Mouse (Mus musculus) forebrain, embryonic 13.5 days (tissue): ENCODE results near the gene Secisbp2l. TPM values are rescaled to one million over a fixed set of nuclear protein-coding genes. Genes with fewer than 3 reads are reported as not detected.

Experiments used
- ATAC-seq: fragments of 200-750 bp; cut with Nextera tagmentation; 2 replicates; pipeline ENCODE4 v1.8.0; 2017
- H3K27ac ChIP-seq: fragments of 300-500 bp; sonication (generic); 2 replicates; pipeline ENCODE4 v1.5.1; 2015; ENCODE audit warnings: inconsistent platforms, mild to moderate bottlenecking, moderate library complexity
- H3K27me3 ChIP-seq: fragments of 300-500 bp; sonication (generic); 2 replicates; pipeline ENCODE4 v1.6.1; 2015; ENCODE audit warnings: mild to moderate bottlenecking, inconsistent platforms
- H3K36me3 ChIP-seq: fragments of 300-500 bp; sonication (generic); 2 replicates; pipeline ENCODE4 v1.6.1; 2015; ENCODE audit warnings: mild to moderate bottlenecking, inconsistent platforms; ENCODE audit not compliant: poor library complexity, severe bottlenecking
- H3K4me1 ChIP-seq: fragments of 300-500 bp; sonication (generic); 2 replicates; pipeline ENCODE4 v1.6.1; 2015; ENCODE audit warnings: inconsistent platforms
- H3K4me2 ChIP-seq: fragments of 300-500 bp; sonication (generic); 2 replicates; pipeline ENCODE4 v1.6.1; 2015; ENCODE audit warnings: inconsistent platforms, mild to moderate bottlenecking, moderate library complexity
- H3K4me3 ChIP-seq: fragments of 300-500 bp; sonication (generic); 2 replicates; pipeline ENCODE4 v1.5.1; 2015; ENCODE audit warnings: mild to moderate bottlenecking, inconsistent platforms
- H3K9ac ChIP-seq: fragments of 300-500 bp; sonication (generic); 2 replicates; pipeline ENCODE4 v1.6.1; 2015; ENCODE audit warnings: mild to moderate bottlenecking, inconsistent platforms
- H3K9me3 ChIP-seq: fragments of 300-500 bp; sonication (generic); replicated peaks from 2 replicates; pipeline ENCODE4 v1.6.1; 2016; ENCODE audit warnings: inconsistent platforms
- WGBS: fragments of 180-500 bp; shearing (Covaris S2); methylation state at CpG from one replicate; pipeline ENCODE4 v1.1.7; 2015; 5-methylcytosine and 5-hydroxymethylcytosine counted together
- polyA plus RNA-seq: library from polyadenylated mRNA; unstranded; fragments of >200 nt; fragmentation: Nextera tagmentation; extraction: Ambion mirVana; gene quantifications from 2 replicates; pipeline ENCODE4 v1.2.1, GENCODE M21; 2015

Secisbp2l gene
- polyA plus RNA-seq, 1 experiment from 2014 or later: 25.4 TPM

DNA sequence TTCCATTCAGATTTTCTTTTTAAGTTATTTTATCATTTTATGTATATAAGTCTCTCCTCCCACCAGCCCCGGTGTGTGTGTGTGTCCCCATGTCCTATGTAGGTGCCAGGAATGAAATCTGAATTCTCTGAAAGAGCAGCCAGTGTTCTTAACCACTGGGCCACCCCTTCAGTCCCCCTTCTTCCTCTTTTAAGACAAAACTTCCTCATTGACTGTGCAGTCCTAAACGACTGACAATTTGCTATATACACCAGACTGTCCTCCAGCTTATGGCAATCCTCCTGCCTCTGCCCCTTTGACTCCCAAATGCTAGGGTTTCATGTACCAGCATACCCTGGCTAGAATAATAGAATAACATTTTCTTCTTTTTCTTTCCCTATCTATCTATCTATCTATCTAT, 12.4 kb upstream of the Secisbp2l start:
- Histone ChIP-seq H3K9ac (no peak overlapping the region), H3K4me2 (no peak overlapping the region), H3K27ac (no peak overlapping the region), H3K4me1 (no peaks in the 10 kb centered on the region), H3K27me3 (no peaks in the 10 kb centered on the region), H3K36me3 (no peaks in the 10 kb centered on the region), H3K4me3 (no peak overlapping the region), H3K9me3 (no peaks in the 10 kb centered on the region)
- no peak for ATAC-seq
- 74% methylated on average over 2 of the region's 2 CpGs for WGBS

DNA sequence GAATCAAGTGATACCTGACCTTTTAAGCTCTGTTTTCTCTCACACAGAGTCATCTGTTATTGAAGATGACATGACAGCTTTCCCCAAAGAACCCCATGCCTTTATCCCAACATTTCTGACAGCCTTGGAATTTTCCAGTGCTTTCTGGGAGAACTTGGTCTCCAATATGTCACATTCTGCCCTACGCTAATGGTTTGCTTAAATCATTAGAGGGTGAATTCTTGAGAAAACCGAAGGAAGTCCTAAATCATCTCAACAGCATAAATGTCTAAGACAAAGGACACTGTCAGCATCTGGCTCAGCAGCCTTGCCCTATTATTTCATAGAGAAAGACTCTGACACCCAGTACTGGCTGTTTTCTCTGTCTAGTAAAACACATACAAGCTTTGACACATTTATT, 11.5 kb upstream of the Secisbp2l start:
- ATAC-seq: no peak
- H3K36me3 ChIP-seq: no peaks in the 10 kb centered on the region
- H3K4me3 ChIP-seq: no peak overlapping the region
- H3K4me1 ChIP-seq: no peaks in the 10 kb centered on the region
- no peaks in the 10 kb centered on the region for H3K27me3 ChIP-seq
- H3K9ac ChIP-seq: no peak overlapping the region
- no peaks in the 10 kb centered on the region for H3K9me3 ChIP-seq
- 91% methylated on average over 2 of the region's 2 CpGs for WGBS
- no peak overlapping the region for H3K4me2 ChIP-seq
- H3K27ac ChIP-seq: no peak overlapping the region

DNA sequence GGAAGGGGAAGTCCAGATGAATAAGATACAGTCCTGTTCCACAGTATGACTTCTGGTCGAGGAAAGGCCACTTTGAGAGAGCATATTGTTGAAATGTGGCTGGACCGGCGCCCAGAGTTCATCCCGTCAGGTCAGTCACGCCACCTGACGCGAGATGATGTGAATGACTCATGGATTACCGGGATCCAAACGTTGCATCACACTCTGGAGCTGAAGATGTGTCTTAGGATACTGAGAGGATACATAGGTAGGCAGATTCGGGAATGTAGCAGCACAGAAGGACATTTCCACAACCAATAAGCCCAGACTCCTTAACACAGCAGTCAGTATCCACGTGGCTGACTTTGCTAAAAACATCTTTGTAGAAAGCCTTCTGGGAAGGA, 10.2 kb upstream of the Secisbp2l start:
- WGBS: 89% methylated on average over 11 of the region's 11 CpGs
- H3K36me3 ChIP-seq: no peaks in the 10 kb centered on the region
- ATAC-seq: no peak
- no peak overlapping the region for H3K27ac ChIP-seq
- no peak overlapping the region for H3K4me2 ChIP-seq
- H3K9ac ChIP-seq: no peak overlapping the region
- no peak overlapping the region for H3K4me3 ChIP-seq
- H3K9me3 ChIP-seq: no peaks in the 10 kb centered on the region
- H3K27me3 ChIP-seq: no peaks in the 10 kb centered on the region
- no peaks in the 10 kb centered on the region for H3K4me1 ChIP-seq

DNA sequence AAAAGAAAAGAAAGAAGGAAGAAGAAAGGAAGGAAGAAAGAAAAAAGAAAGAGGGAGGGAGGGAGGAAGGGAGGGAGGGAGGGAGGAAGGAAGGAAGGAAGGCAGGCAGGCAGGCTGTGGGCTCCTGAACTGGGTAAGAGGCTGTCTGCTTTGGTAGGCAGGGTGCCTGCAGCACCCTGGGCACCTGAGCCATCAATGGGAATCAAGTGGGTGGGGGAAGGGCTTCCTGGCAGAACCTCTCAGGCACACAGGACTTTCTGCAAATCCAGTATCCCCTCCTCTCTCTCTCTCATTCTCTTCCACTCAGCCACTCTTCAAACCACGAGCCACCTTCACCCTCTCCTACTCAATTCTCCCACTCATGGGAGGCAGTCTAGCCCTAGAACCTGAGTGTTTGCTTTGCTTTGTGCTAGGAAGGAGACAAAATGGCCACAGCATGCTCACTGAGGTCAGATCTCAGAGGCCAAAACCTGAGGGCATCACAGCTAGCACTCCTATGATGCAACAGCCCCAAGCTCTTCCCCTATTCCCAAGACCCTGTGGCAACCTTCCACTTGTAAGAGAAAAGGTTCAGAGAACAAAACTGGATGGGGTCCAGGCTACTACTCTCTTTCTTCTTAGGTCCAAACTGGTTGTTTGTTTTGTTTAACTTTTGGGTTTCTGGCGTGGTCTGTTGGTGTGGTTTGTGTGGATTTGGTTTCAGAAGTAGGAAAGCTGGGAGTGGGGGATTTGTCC, 9.6 kb upstream of the Secisbp2l start:
- Histone ChIP-seq H3K27me3 (no peaks in the 10 kb centered on the region), H3K4me3 (no peak overlapping the region), H3K9me3 (no peaks in the 10 kb centered on the region), H3K27ac (no peak overlapping the region), H3K4me2 (no peak overlapping the region), H3K4me1 (no peaks in the 10 kb centered on the region), H3K36me3 (no peaks in the 10 kb centered on the region), H3K9ac (no peak overlapping the region)
- no peak for ATAC-seq
- WGBS: 71% methylated on average over 2 of the region's 2 CpGs

DNA sequence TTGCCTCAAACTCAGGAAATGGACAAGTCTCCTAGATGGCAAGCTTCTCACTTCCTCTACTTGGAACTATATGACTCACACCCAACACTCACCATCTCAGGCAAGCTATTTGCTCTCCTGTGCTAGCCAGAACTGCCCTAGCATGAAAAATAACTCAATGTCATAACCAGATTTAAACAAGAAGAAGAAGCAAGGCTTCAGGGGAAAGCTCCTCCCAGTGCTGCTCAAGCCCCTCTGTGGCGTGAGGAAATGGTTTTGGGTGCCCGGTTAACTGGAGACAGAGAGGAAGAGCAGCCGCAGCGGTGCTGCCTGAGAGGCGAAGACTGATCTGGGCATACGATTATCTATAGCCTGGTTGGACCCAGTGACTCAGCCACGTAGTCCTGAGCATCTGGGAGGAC, 8.8 kb upstream of the Secisbp2l start:
- no peak for ATAC-seq
- H3K4me1 ChIP-seq: no peaks in the 10 kb centered on the region
- 82% methylated on average over 7 of the region's 7 CpGs for WGBS

DNA sequence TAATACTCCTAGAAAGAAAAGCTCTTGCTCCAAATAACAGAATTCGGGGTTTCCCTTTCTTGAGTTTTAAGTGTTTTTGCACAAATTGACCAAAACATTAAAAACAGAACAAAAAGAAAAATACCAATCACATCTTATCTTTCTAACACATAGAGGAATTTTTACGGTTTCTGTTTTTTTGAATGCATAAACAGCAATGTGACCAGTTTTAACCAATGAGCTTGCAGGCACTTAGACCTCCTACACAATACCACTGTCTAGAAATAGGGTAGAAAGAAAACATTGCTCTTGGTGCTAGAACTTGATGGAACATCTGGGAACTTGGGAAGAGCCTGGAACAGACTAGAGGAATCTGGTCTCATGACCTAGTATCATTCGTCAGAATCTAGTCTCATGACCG, 7.6 kb upstream of the Secisbp2l start:
- no peaks in the 10 kb centered on the region for H3K4me1 ChIP-seq

More for the DNA sequence above, 8.8 kb upstream of the Secisbp2l start:
- Histone ChIP-seq H3K27ac (no peak overlapping the region), H3K9ac (no peak overlapping the region), H3K27me3 (no peaks in the 10 kb centered on the region), H3K4me2 (no peak overlapping the region), H3K36me3 (no peaks in the 10 kb centered on the region), H3K4me3 (no peak overlapping the region), H3K9me3 (no peaks in the 10 kb centered on the region)

DNA sequence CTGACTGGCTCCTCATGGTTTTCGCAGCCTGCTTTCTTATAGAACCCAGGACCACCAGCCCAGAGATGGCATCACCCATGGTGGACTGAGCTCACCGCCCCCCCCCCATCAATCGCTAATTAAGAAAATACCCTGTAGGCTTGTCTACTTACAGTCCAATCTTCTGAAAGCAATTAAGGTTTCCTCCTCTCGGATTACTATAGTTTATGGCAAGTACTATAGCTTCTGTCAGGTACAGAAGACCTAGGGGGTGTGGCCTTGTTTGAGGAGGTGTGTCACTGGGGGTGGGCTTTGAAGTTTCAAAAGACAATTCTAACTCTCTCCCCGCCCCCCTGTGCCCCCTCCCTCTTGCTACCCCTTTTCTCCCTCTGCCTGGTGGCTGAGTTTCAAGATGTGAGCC, 6.6 kb upstream of the Secisbp2l start:
- no peaks in the 10 kb centered on the region for H3K9me3 ChIP-seq
- H3K9ac ChIP-seq: no peak overlapping the region
- ATAC-seq: no peak
- no peak overlapping the region for H3K4me3 ChIP-seq
- no peaks in the 10 kb centered on the region for H3K4me1 ChIP-seq
- H3K27me3 ChIP-seq: peaks cover 3% of the 10 kb centered on the region; the same call in 1 of the 2 replicates
- WGBS: 63% methylated on average over 5 of the region's 5 CpGs
- no peak overlapping the region for H3K27ac ChIP-seq
- no peak overlapping the region for H3K4me2 ChIP-seq
- no peaks in the 10 kb centered on the region for H3K36me3 ChIP-seq

More for the DNA sequence above, 7.6 kb upstream of the Secisbp2l start:
- Histone ChIP-seq H3K27me3 (no peaks in the 10 kb centered on the region), H3K4me2 (no peak overlapping the region), H3K36me3 (no peaks in the 10 kb centered on the region), H3K9ac (no peak overlapping the region), H3K27ac (no peak overlapping the region), H3K9me3 (no peaks in the 10 kb centered on the region), H3K4me3 (no peak overlapping the region)
- no peak for ATAC-seq
- WGBS: 98% methylated on average over 4 of the region's 4 CpGs

DNA sequence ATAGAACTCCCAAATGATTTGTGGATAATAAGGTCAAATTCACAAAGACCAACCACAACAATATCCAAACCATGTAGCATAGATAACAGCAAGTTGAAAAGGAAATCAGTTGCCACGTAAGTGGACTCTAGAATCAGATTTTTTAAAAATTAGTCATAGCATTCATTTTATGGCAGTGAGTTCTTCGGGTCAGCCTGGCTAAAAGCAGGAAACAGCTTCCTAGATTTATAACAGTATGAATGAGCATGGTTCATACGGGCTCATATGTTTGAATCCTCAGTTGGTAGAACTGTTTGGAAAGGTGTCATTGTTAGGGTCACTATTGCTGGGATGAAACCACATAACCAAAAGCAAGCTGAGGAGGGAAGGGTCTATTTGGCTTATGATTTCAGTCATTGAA, 6.1 kb upstream of the Secisbp2l start:
- H3K4me3 ChIP-seq: no peak overlapping the region
- H3K36me3 ChIP-seq: no peaks in the 10 kb centered on the region
- no peak for ATAC-seq
- no peak overlapping the region for H3K27ac ChIP-seq
- peaks cover 3% of the 10 kb centered on the region; the same call in 1 of the 2 replicates for H3K27me3 ChIP-seq
- H3K9me3 ChIP-seq: no peaks in the 10 kb centered on the region
- WGBS: 86% methylated on average over 3 of the region's 3 CpGs
- no peak overlapping the region for H3K9ac ChIP-seq
- H3K4me2 ChIP-seq: no peak overlapping the region
- H3K4me1 ChIP-seq: no peaks in the 10 kb centered on the region

DNA sequence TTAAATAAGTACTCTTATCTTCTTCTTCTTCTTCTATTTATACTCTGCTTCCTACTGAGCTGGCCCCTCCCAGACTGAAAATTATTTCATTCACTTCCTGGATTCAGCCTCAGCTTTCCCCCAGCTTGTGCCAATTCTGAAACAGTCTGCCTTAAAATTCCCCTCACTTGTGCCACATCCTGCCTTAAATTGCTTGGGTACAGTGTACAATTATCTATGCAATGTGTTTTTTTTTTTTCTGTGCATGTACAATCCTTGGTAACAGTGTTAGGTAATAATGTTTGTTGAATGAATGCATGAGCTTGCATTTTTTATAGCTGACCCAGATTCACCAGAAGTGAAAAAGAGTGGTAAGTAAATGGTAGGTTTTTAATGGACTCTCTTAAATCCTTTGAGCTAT, 5.7 kb upstream of the Secisbp2l start:
- Histone ChIP-seq H3K9me3 (no peaks in the 10 kb centered on the region), H3K4me2 (no peak overlapping the region), H3K27me3 (peaks cover 3% of the 10 kb centered on the region; the same call in 1 of the 2 replicates), H3K36me3 (no peaks in the 10 kb centered on the region), H3K9ac (no peak overlapping the region), H3K27ac (no peak overlapping the region), H3K4me3 (no peak overlapping the region), H3K4me1 (no peaks in the 10 kb centered on the region)
- ATAC-seq: no peak

DNA sequence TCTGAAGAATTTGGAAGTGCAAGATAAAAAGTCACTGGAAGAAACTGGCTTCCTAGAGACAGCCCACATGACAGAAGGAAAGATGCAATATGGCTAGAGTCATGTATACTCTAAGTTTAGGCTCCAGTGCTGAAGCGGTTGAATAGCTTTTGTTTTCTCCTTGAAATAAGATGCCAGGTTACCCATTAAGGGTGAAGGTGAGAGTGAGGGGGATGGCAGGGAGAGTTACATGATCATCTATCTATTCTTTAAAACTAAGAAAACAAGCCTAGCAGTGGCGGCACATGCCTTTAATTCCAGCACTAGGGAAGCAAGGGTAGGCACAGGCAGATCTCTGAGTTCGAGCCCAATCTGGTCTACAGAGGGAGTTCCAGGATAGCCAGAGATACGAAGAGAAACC, 2.4 kb upstream of the Secisbp2l start:
- Histone ChIP-seq H3K27ac (no peak overlapping the region), H3K4me1 (peaks cover 19% of the 10 kb centered on the region), H3K27me3 (peaks cover 3% of the 10 kb centered on the region; the same call in 1 of the 2 replicates), H3K9ac (no peak overlapping the region), H3K36me3 (no peaks in the 10 kb centered on the region), H3K9me3 (no peaks in the 10 kb centered on the region), H3K4me2 (no peak overlapping the region), H3K4me3 (no peak overlapping the region)
- whole genome bisulfite sequencing: 73% methylated on average over 4 of the region's 4 CpGs
- no peak for ATAC-seq

DNA sequence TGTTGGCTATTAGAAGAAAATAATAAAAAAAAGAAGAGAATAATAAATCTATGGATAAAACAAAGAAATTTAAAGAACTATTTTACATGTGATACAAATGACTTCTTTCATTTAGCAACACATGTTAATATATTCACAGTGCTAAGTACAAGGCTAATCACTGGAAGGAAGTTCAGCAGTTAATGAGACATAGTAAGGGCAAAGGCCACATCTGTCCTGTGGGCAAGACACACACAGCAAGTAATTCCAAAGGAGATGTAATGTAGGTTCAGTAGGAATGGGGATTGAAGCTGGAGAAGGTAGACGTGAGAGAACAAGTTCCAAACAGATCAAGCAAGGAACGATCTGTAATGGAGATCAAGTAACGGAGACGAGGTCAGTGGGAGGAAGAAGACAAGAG, 1.7 kb upstream of the Secisbp2l start:
- ATAC-seq: no peak
- Histone ChIP-seq H3K4me3 (no peak overlapping the region), H3K4me1 (peaks cover 19% of the 10 kb centered on the region), H3K4me2 (no peak overlapping the region), H3K9ac (no peak overlapping the region), H3K27me3 (peaks cover 3% of the 10 kb centered on the region; the same call in 1 of the 2 replicates), H3K9me3 (no peaks in the 10 kb centered on the region), H3K27ac (no peak overlapping the region), H3K36me3 (no peaks in the 10 kb centered on the region)
- WGBS: 75% methylated on average over 4 of the region's 4 CpGs

DNA sequence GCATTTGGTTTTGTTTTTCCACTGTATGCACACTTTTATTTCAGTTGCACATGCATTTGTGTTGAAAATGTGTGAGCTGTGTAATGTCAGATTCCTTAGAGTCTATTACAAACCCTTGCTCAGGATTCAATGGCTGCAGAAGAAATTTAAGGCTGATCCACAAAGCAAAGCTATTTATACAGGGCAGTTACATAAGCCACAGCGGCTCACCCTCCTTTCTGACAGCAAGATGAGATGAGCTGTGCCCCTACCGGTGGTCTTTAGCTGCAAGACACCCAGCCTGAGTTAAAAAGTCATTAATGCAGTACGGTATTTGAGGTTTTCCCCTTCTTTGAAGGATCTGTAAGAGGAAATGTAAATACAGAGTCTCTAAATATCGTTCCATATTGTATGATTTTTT, 1.2 kb upstream of the Secisbp2l start:
- Histone ChIP-seq H3K27me3 (peaks cover 3% of the 10 kb centered on the region; the same call in 1 of the 2 replicates), H3K9ac (no peak overlapping the region), H3K4me2 (no peak overlapping the region), H3K4me1 (peaks cover 19% of the 10 kb centered on the region), H3K9me3 (no peaks in the 10 kb centered on the region), H3K4me3 (no peak overlapping the region), H3K36me3 (no peaks in the 10 kb centered on the region), H3K27ac (no peak overlapping the region)
- no peak for ATAC-seq
- 68% methylated on average over 4 of the region's 4 CpGs for WGBS
